Mouse (Mus musculus) liver, postnatal 0 days (tissue): Measurements from ENCODE around the gene Sirt7.

ENCODE experiments used
- CTCF ChIP-seq: sonication (generic); IDR thresholded peaks from 2 replicates; pipeline ENCODE4 v1.5.1; 2016; ENCODE audit warnings: antibody characterized with exemption, low read depth
- EP300 ChIP-seq: IDR thresholded peaks from 2 replicates; pipeline ENCODE4 v1.6.1; 2016; ENCODE audit warnings: antibody characterized with exemption, low read depth, mild to moderate bottlenecking

GRCm38 (mm10) chr11:120648001-120648476 is 23.0 kb upstream of the Sirt7 start, which contains the start of gene Myadml2:
- no peak for TF ChIP-seq EP300
- TF ChIP-seq CTCF, result 0 out of 2 replicates have a peak, but pooled peaks have one; percentile 8
